Mouse (Mus musculus): Measurements from ENCODE around the gene Col5a2. TPM values are rescaled to one million over a fixed set of nuclear protein-coding genes. Genes with fewer than 3 reads are reported as not detected.

Col5a2 gene
- total and polyA plus RNA-seq, 3 experiments: 0.07 to 0.46 TPM; not detected in 1

GRCm38 (mm10) chr1:45363274-45363673 lies 139.8 kb downstream of the Col5a2 start:
- no peaks in the 10 kb centered on the region for H3K9me3 ChIP-seq (replicated peaks; ENCODE audit: insufficient read depth, low read length)
- DNase-seq (ENCODE audit: low read depth, low spot score): no peak
- H3K27me3 ChIP-seq (ENCODE audit: control insufficient read depth in 1 of 2, insufficient read depth in 2 of 2, low read length in 2 of 2): no peaks in the 10 kb centered on the region
- H3K36me3 ChIP-seq (ENCODE audit: control insufficient read depth in 1 of 2, insufficient read depth in 2 of 2, low read length in 2 of 2): no peaks in the 10 kb centered on the region
- no peak overlapping the region for H3K27ac ChIP-seq (ENCODE audit: control insufficient read depth, low read depth, low read length)
- H3K4me1 ChIP-seq (ENCODE audit: control insufficient read depth in 1 of 2, insufficient read depth in 2 of 2, low read length in 2 of 2): no peaks in the 10 kb centered on the region
- no peak overlapping the region for H3K9ac ChIP-seq (ENCODE audit: control insufficient read depth, low read depth, low read length, poor library complexity, severe bottlenecking)
- H3K4me3 ChIP-seq (ENCODE audit: control insufficient read depth in 1 of 2, insufficient read depth in 1 of 2, low read depth in 2 of 2, low read length in 2 of 2): no peak overlapping the region
- no peak for TF ChIP-seq MAFK (IDR thresholded peaks at IDR 0.05; ENCODE audit: borderline replicate concordance, low read depth, low read length)
- TF ChIP-seq ZKSCAN1 (IDR thresholded peaks at IDR 0.05; ENCODE audit: low read depth, low read length): no peak
- TF ChIP-seq JUND (IDR thresholded peaks at IDR 0.05; ENCODE audit: low read depth, low read length): no peak
- no peak for TF ChIP-seq UBTF (IDR thresholded peaks at IDR 0.05; ENCODE audit: borderline replicate concordance, insufficient read depth, low read depth, low read length)
- no peak for TF ChIP-seq SIN3A (IDR thresholded peaks at IDR 0.05; ENCODE audit: low read length)
- TF ChIP-seq POLR2AphosphoS5 (IDR thresholded peaks at IDR 0.05; ENCODE audit: borderline replicate concordance, low read depth, low read length): no peak
- no peak for TF ChIP-seq USF1 (IDR thresholded peaks at IDR 0.05; ENCODE audit: low read depth, low read length)
- H3K79me2 ChIP-seq (ENCODE audit: control insufficient read depth, insufficient read depth, low read length, poor library complexity): no peaks in the 10 kb centered on the region

GRCm38 (mm10) chr1:45359673-45360072 lies 143.4 kb downstream of the Col5a2 start:
- Histone ChIP-seq H3K36me3 (ENCODE audit: control insufficient read depth in 1 of 2, insufficient read depth in 2 of 2, low read length in 2 of 2) (no peaks in the 10 kb centered on the region), H3K79me2 (ENCODE audit: control insufficient read depth, insufficient read depth, low read length, poor library complexity) (no peaks in the 10 kb centered on the region), H3K4me1 (ENCODE audit: control insufficient read depth in 1 of 2, insufficient read depth in 2 of 2, low read length in 2 of 2) (no peaks in the 10 kb centered on the region), H3K9ac (ENCODE audit: control insufficient read depth, low read depth, low read length, poor library complexity, severe bottlenecking) (no peak overlapping the region), H3K27ac (ENCODE audit: control insufficient read depth, low read depth, low read length) (no peak overlapping the region), H3K9me3 (replicated peaks; ENCODE audit: insufficient read depth, low read length) (no peaks in the 10 kb centered on the region), H3K27me3 (ENCODE audit: control insufficient read depth in 1 of 2, insufficient read depth in 2 of 2, low read length in 2 of 2) (no peaks in the 10 kb centered on the region), H3K4me3 (ENCODE audit: control insufficient read depth in 1 of 2, insufficient read depth in 1 of 2, low read depth in 2 of 2, low read length in 2 of 2) (no peak overlapping the region)
- no peak for TF ChIP-seq POLR2AphosphoS2 (IDR thresholded peaks at IDR 0.05; ENCODE audit: low read length)
- TF ChIP-seq GABPA (IDR thresholded peaks at IDR 0.05; ENCODE audit: low read depth, low read length): no peak
- no peak for TF ChIP-seq MYC (IDR thresholded peaks at IDR 0.05; ENCODE audit: low read depth, low read length)
- no peak for TF ChIP-seq NELFE (IDR thresholded peaks at IDR 0.05; ENCODE audit: low read depth, low read length)
- no peak for TF ChIP-seq MYB (IDR thresholded peaks at IDR 0.05; ENCODE audit: low read depth, low read length)
- no peak for TF ChIP-seq POLR2A (IDR thresholded peaks at IDR 0.05; ENCODE audit: control insufficient read depth in 1 of 2, insufficient read depth in 1 of 2, low read depth in 1 of 2, low read length in 2 of 2, poor library complexity in 1 of 2)
- no peak for TF ChIP-seq TBP (IDR thresholded peaks at IDR 0.05; ENCODE audit: low read depth, low read length)
- no peak for TF ChIP-seq CHD1 (IDR thresholded peaks at IDR 0.05; ENCODE audit: low read depth, low read length)
- TF ChIP-seq NRF1 (IDR thresholded peaks at IDR 0.05; ENCODE audit: insufficient read depth, low read depth, low read length, poor library complexity, severe bottlenecking): no peak
- no peak for TF ChIP-seq TAL1 (IDR thresholded peaks at IDR 0.05; ENCODE audit: low read length)
- no peak for DNase-seq (ENCODE audit: low read depth, low spot score)

All from MEL (cell line).